Mouse (Mus musculus) heart, postnatal 4 days (tissue): ENCODE measurements around the gene Tsku. TPM values are rescaled to one million over a fixed set of nuclear protein-coding genes. Genes with fewer than 3 reads are reported as not detected.

ENCODE experiments used
- DNase-seq: peaks from one replicate; pipeline ENCODE4 v3.0.0; 2021
- total RNA-seq, 2 experiments: library from RNA; stranded (reverse); gene quantifications; 2 replicates each; pipeline ENCODE4 v1.2.3; 2021

Gene Tsku
- total RNA-seq = 1 to 10 TPM; 8.7 to 9.2 TPM

DNA sequence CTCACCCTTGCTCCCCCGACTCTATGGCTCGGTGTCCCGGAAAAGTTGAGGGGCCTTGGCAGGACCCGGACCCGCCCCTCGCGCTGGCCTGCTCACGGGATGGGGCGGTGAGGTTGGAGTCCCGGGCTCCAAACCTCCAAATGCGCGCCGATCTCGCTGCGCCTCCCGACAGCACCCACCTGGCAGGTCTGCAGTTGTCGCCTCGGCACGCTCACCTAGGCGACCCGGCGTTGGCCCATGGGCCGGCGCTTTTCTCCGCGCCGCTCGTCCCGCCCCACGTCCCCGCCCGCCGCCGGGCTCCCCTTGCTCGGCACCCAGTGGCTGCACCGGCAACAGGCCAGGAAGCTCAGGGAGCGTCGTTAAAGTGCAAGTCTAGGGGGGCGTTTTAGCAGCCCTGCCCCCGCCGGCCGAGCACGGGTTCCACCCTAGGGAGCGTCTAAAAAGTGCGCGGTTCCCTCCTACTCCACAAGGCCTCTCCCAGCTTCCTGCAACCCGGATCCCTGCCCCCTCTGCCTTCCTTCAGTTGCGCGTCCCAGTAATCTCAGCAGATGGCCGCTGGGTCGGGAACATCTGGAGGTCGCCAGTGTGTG is at the start of gene Tsku:
TSS of gene Tsku (minus strand) at position 266 of the 590 bp plus-strand sequence.
- DNase-seq = peak; percentile 95

DNA sequence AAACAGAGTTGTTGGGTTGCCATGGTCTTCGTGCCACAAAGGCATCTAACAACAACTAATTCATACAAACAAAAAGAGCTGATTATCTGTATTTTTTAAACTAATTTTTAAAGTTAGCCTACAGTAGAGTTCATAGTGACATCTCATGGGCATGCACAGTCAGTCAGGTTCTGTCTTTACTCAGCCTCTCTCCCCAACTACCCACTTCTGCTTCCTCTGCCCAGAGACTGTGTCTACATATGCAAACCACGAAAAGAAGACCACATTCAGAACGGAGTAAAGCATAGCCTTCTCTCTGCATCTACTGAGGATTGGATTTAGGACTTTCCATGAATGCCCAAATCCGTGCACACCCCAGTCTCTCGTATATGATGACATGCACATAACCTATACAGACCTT is 46.5 kb upstream of the Tsku start:
- DNase-seq = no peak

DNA sequence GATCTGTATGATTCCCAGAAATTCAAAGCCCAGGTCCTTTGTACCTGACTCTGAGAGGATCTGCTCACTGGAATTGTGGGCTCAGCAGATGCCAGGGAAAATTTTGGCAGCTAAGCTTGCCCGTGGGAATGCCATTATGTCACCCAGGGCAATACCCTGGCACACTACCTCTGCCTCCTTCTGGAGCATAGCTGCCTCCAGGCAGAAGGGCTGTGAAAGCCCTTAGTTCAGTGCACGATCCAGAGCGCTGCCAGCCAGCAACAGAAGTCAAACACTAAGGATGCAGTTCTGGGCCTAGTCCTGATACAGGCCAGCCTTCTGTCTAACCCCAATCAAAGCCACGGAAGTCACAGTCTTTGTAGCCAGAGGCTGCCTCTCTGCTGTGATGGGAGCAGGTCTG is 42.9 kb upstream of the Tsku start:
- no peak for DNase-seq

DNA sequence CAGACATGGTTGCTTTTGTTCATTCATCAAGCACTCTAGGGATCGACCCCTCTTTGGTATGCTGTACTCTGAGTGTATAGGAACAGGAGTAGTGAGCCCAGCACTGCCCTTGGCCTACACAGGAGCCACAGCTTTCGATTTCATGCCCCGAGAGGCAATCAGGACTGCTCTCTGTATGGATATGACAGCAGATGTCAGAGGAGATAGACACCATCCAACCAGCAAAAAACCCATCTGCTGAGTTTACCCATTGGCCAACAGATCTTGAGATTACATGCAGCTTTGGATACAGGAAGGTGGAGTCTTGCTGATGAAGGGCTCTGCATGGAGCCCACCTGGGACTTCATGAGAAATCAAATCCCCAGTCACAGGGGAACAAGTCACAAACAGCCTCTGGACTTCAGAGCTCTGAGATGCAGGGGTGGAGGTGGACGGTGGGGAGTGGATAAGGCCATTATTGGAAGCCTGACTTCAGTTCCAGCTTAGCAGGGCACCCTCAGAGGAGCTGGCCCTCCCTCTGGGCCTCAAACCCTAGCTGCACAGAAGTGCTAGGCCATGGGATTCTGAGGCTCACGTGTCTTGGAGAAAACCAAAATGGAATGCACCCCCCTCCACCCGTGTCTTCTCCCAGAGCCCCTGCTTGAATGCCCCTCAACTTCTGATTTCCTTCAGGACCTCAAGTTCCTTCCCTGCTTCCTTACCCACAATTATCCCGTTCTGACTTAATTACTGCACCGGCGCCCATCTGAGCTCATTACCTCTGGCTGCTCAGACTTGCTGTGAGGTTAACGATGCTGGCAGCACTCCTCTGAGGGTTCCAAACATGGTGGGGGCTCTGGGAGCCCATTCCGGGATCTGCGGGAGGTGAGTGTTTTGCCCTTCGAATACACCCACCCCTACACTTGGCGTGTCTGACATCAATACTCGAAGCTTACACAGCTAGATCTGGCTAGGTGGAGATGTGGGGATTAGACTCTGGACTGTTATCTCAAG is 41.8 kb upstream of the Tsku start:
- no peak for DNase-seq

DNA sequence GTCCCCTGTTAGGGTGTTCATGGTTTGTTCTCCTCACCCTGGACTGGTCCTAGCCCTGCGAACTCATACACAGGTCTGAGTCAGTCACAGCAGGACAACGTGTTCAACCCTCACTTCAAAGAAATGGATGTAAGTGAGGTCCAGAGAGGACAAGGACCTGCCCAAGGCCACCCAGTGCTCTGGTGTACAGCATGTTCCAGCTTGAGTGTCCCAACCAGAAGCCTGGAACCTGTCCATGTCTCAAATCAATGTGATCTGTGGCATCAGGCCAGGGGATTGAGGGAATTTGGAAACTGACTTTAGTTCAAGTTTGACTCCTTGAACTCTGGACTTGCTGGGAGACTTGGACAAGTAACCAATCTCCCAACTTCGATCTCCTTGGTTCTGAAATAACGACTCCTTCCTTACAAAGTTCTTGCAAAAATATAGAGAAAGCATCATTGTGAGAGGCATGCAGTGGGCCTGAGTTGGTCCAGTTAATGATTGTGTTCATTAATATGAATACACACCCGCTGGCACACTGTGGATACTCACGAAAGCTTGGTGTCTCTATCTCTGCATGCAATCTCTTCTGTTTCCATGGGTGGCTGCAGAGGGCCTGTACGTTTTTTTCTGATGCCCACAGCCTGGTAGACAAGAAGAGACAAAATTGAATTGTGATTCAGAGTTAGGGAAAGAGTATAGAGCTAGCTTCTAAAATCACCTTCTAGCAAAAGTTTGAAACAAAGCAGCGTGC is 31.5 kb upstream of the Tsku start:
- no peak for DNase-seq

DNA sequence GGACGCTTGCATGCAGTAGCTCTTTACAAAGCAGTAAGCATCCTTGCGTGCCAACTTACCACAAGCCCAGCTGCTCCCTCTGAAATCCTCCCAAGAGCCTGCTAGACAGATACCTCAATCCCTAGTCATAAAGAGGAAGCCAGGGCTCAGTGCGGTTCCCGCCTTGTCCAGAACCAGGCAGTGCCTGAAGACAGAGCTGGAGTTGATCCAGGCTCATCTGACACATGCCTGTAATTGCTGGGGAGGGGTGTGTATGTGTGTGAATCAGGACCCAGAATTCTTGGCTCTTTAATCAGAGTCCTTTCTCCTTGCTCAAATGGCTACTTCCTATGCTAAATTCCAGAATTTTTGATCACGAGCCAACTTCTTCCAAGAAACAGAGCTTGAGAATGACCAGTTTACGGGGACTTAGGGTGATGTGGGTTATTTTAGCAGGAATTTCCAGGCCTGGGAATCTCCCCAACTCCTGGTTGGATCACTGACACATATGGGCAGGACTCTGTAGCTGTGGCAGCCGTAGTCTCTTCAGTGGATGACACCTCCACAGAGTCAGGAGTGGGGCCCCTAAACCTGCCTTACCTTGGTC is 30.3 kb upstream of the Tsku start:
- DNase-seq = peak; percentile 39

DNA sequence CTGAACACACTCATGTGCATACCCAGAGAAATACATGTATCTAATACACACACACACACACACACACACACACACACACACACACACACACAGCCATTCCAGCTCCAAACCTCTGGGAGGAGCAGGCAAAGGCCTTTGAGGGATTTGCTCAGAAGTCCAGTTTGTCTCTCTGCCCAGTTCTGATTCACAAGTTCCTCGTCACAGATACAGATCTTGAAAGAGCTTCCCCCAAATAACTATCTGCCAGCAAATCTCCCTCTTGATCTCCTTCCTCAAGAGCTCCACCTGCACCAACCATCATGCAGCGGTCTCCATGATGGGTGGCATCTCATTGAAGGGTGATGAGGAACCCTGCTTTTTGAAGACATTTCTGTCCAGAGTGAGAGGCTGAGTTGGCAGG is 29.4 kb upstream of the Tsku start:
- DNase-seq = no peak

DNA sequence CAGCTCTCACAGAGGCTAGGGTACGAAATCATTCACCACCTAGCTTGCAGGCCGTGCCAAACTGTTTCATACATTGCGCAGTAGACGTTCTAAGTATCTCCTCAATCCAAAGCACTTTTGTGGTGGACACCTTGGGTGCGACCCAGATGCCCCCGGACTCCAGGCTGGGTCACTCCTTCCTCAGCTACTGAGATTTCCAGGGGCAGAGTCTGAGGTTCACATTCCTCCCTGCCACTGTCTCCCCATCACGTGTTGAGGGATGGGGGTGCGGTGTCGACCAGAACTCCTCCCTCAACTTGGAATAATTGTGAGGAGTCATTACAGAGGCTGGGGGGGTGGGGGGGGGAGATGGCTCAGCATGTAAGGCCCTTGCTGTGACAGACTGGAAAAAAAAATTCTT is 28.5 kb upstream of the Tsku start:
- no peak for DNase-seq

DNA sequence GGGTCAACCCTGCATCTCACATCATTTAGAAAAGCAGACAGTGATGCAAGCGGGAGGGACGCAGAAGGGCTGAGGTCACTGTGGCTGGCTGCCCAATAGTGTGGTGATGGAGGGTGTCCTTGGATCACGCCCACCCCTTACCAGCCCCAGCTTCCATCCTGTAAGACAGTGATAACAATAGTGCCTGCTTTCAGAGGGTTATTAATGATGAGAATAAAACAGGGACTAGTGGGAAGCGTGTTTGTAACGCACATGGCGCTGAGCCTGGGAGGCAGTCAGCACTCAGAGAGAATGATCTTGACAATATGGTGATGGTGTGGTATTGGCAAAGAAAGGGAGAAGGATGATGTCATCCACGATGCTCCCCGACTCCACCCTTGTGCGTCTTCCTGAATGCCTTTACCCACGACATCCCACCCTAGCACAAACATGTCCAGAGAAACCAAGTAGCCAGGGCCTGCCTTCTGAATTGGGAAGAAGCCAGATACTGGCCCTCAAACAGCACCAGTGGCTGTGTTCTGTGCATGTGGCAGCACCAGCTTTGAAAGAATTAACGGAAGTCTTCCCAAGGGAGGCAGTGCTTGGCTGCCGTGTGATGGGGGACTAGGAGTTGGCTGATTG is 27.9 kb upstream of the Tsku start:
- DNase-seq = peak; percentile 60

DNA sequence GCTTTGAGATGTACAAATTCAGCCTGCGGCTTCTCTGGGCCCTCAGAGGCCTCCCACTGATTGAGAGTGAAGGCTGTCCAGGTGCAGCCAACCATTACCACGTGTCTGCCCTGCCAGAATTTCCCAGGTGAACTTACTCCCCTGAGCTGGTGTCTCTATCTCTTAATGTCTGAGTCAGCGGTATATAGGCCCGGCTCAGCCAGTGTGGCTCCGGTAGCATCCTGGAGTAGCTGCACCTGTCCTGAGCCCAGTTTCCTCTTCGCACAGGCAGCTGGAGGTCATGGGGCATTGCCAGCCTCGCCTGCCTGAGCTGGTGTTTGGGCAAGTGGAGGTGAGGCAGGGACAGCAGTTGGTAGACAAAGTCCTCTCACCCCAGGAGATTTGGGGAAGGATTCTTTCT is 26.1 kb upstream of the Tsku start:
- DNase-seq = no peak

DNA sequence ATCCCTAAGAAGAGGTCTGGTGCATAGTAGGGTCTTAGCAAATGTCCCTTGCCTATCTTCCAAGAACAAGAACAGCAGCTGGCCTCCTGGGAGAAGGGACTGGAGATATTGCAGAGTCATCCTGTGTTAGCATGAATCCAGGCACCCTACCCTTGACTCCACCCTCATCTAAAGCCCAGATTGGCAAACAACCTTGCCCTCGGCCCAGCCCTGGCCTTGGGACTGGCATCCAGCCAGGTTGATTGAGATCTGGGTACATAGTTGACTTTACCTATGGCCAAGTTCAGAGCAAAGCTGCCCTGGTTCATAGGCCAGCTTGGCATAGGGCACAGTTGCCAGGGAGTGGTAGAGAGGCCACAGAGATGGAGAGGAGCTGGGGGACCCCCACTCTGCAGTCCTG is 24.0 kb upstream of the Tsku start:
- DNase-seq = no peak

DNA sequence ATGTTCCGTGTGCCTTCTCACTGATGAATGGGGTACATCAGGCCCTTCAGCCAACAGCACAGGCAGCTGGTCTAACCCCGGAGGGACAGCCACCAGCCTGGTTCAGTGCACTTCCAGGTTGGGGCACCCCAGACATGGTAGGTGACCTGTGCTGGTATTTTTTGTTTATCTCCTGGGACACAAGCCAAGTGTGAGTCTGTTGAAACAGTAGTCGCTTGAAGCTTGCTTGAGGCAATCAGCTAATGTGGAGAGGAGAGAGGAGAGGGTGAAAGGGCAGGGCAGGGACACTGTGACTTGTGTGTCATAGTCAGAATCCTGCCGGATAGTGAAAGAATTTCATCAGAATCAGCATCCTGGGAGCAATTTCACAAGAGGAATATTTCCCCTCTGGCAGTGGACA is 22.2 kb upstream of the Tsku start:
- DNase-seq = no peak

DNA sequence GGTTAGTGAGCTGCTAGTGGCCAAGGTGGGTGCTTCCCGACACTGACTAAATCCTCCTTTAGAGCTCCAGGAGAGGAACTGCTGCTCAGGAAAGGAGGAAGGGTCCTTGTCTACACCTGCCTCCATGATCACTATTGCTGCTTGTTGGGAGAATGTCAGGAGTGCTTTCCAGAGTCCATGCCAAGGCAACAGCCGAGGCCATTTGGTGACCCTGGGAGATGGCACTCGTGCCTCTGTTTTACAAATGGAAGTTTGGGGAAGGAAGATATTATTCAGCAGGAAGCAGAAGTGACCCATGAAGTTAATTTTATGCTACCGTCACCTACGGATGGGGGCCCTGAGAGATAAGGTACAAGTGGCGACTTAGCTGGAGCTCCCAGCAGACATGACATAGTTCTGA is 21.7 kb upstream of the Tsku start:
- no peak for DNase-seq

DNA sequence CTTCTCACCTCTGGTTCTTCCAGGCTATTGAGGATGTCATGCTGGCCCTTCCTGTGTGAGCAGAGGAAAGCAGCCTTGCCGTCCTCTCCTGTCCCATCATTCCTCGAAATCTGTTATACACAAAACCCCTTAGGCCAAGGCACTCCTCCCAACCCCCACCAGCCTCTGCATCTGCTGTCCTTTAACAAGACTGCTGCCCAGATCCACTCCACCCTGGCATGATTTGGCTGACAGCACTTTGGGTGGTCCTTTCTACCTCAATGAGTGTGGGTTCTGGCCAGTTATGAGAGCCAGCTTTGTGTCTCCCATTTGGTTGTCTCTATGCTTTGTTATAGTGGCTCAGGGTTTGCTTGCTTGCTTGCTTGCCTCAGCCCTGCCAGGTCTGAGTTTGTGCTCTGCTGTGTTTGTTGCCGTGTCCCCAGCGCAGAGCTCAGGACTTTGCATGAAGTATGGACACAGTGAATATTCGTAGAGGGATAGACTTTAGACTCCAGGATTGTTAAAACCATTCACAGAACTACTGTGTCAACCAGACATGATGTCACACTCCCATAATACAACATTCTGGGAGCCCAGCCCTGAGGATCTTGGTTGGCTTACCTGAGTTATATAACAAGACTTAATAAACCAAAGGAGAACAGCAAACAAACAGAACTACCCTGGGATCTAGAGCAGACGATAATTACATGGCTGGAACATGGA is 19.2 kb upstream of the Tsku start:
- no peak for DNase-seq

DNA sequence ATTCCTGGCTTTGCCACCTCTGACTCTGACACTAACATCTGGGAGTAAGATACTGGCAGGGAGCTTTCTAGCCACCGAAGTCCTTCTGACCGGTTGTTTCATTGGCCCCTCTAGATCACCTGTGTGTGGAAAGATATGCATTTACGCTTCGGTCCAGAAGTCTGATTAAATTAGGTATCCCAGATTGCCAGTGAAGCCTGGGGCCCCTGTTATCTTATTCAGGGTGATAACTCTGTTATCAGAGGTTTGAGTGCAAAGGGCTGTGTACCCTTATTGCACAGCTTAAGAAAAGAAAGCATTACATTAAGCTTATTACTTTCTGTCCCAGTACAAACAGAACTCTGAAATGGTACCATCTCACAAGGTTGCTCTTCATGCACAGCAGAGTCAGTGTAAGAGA is 18.1 kb upstream of the Tsku start:
- no peak for DNase-seq

DNA sequence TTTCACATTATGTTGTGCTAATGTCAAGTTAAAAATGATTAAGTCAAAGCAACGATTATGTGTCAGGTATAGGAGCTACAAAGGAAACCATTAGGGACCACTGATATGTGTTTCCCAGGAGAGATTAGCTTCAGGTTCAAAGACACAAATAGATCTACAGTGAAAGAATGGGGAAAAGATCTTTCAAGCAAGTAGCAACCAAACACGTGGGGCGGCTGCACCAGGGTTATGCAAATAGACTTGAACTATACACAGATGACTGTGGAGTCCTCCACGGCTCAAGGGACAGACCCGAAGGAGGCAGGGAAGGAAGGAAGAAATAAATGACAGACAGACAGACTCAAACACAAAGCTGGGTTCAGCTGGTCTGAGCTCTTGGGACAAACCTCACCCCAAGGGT is 16.1 kb upstream of the Tsku start:
- DNase-seq = no peak

DNA sequence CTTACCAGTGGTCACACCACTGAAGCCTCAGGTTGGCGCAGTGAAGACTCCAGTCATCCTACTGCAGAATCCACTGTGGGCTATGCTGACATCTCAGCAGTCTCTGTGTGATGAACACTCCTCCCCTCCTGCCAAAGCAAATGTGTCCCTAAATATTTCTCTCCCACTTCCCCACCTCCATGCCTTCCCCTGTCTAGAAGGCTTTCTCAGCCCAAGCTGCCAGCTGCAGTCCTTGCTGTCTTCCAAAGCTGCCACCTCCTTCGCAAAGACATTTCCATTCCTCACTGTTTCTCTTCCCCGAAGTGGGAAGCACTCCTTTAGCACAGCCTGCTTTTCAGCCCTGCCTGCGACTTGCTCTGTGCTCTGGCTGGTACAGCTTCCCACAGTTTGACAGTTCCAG is 10.0 kb upstream of the Tsku start:
- DNase-seq = no peak

DNA sequence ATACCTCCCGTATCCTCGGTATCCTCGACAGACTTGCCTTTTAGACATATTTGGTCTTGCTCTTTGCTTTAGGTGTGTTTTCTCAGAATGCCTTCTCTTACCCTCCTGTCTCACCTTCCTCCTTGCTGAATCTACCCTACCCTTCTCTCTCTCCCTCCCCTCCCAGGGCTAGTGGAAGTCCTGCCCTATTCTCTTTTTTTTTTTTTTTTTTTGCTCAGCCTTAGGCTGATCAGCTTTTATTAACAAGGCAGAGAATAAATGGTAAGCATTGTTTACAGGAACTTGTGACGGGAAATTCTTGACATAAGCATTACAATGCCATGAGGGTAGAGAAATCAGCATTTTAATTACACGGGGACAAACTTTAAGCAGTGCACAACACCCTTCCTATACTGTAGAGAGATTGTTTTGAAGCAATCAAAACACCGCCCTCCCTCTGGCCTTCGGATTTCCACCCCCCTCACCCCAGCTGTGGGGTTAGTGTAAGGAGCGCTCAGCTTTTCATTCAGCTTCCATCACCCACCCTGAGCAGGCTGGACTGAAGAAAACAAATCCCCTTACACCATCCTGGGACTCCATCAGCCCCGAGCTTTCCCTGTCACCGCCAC is 8.7 kb upstream of the Tsku start:
- no peak for DNase-seq

DNA sequence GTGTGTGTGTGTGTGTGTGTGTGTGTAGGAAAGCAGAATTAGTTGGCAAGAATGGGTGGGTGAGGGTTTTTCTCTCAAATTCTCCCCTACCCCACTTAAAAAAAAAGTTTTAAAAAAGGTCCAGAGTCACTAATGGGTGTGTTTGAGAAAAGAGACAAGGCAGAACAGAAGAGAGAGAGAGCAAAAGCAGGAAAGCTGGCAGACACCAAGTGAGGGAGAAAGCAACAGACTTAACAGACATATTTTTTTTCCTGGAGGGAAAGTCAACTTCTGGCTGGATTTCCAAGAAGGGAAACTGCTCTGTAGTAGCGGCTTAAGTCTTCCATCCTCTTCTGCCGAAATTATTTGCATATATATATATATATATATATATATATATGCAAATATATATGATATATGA is 534 bp upstream of the Tsku start:
- no peak for DNase-seq

DNA sequence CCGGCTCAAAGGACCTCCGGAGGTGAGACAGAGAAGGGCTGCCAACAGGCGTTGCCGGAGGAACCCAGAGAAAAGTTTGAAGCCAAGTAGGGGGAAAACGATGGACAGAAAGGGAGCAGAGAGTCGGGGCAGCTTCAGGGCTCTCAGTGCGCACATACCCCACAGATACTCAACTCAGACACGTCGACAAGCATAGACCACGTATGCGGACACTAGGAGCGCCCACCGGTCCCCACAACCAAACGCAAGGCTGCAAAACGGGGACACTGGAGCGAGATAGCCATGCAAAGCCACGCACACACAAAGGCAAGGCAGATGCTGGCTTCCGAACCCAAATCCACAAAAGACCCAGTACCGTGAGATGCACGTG is 522 bp downstream of the Tsku start:
- no peak for DNase-seq

DNA sequence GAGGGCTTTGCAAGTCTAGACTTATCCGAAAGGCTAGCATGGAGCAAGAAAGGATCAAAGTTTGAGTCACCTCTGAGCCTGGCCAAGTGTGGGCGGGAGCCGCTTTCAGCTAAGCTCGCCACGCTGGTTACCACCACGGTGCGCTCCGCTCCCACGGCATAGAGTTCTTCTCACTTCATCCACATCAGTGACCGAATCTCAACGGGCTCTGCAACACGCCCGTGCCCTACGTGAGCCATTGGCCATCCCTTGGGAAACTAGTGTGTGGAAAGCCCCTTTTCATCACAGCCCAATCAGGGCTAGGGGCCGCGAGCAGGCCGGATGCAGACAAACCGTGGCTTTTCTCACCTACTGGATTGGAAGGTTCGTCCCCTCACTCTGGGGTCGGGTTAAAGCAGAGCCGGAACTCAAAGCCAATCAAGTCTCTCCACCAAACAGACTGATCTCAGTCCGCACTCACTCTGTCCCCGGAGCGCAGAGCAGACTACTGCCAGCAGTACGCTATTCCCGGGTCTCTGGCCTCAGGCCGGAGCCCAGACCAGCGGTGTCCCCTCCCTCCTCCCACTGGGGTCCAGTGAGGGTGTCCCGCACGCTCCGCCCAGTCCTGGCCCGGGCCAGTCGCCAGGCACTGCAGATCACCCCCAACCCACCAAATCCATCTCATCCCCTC is 1.0 kb downstream of the Tsku start:
- DNase-seq = peak; percentile 67
